Mouse (Mus musculus): ENCODE measurements around the gene Cacna1e. TPM values are rescaled to one million over a fixed set of nuclear protein-coding genes. Genes with fewer than 3 reads are reported as not detected.

Cacna1e gene
- polyA plus RNA-seq, 1 experiment = not detected

- H3K4me1 ChIP-seq (ENCODE audit: control insufficient read depth, insufficient read depth, insufficient read length, low read length) = no peaks in the 10 kb centered on the region
- no peak overlapping the region for H3K4me3 ChIP-seq (ENCODE audit: insufficient read depth, low read depth, low read length)
These were observed 67.5 kb downstream of the Cacna1e start for GRCm38 (mm10) chr1:154816836-154817235.

DNA sequence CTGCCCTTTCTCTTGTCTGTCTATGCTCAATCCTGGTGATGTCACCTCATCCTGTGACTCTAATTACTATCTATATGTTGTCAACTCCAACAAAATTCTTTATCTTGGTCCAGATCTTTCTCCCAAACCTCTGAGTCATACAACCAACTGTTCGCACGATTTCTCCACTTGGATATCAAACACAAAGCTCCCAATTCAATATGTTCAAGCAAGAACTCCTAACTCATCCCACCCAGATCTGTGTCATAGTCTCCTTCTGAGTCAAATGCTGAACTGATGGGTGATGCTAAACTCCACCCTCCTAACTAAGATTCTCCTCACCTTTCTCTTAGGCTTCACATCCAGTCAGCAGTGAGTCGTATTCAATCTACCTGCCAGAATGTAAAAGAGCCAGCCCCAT is 68.0 kb downstream of the Cacna1e start:
- Histone ChIP-seq H3K4me1 (ENCODE audit: control insufficient read depth, insufficient read depth, insufficient read length, low read length) (no peaks in the 10 kb centered on the region), H3K27ac (replicated peaks; ENCODE audit: low read depth, low read length) (no peak overlapping the region), H3K4me3 (ENCODE audit: insufficient read depth, low read depth, low read length) (no peak overlapping the region)

More at GRCm38 (mm10) chr1:154816836-154817235, 67.5 kb downstream of the Cacna1e start:
- H3K27ac ChIP-seq (replicated peaks; ENCODE audit: low read depth, low read length) = no peak overlapping the region

DNA sequence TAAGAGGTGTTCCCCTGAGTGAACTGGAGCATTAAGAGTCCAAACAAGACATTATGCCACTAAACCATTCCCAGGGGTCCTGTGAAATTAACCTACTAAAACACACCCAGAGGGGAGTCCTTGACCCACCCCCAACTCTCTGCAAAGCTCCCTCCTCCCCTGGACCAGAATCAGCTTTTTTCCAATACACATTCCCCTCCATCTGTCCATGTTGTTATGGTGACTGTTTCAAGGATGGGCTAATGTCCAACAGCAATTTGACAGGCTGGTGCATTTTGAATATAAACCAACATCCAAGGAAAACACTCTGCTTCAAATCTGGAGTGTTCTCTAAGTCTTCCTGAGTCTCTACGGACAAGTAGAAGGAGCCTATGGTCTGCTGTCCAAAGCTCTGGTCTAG is 78.6 kb downstream of the Cacna1e start:
- no peaks in the 10 kb centered on the region for H3K4me1 ChIP-seq (ENCODE audit: control insufficient read depth, insufficient read depth, insufficient read length, low read length)
- H3K27ac ChIP-seq (replicated peaks; ENCODE audit: low read depth, low read length) = no peak overlapping the region

GRCm38 (mm10) chr1:154805038-154805437 is 79.3 kb downstream of the Cacna1e start:
- no peak overlapping the region for H3K27ac ChIP-seq (replicated peaks; ENCODE audit: low read depth, low read length)
- no peak overlapping the region for H3K4me3 ChIP-seq (ENCODE audit: insufficient read depth, low read depth, low read length)
- H3K4me1 ChIP-seq (ENCODE audit: control insufficient read depth, insufficient read depth, insufficient read length, low read length) = no peaks in the 10 kb centered on the region

More for the DNA sequence above, 78.6 kb downstream of the Cacna1e start:
- no peak overlapping the region for H3K4me3 ChIP-seq (ENCODE audit: insufficient read depth, low read depth, low read length)

DNA sequence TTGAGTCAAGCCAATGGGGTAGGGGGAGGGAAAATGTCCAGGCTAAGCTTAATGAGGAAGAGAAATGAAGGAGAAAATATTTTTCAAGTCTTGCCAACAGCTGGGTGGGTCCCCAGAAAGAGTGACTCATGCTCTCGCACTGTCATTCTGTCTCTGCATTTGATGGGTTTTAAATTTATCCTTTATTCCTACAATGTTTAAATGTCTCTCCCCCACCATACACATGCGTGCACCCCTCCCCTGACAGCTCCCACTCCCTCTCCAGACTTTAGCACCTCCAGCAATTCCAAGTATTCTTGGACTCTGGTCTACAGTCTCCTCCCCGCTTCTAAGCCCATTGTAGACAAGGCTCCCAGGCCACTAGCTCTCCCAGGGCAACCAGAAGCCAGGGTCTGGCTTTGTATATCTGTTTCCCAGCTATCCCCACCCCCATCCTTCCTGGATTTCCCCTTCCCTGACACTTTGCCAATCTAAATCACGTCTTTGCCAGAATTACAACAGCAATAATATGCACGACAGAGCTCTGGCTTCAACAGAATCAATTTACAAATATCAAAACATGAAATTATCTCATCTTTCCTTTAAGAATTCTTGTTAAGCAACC is 81.9 kb downstream of the Cacna1e start:
- H3K27ac ChIP-seq (replicated peaks; ENCODE audit: low read depth, low read length) = no peak overlapping the region
- no peak overlapping the region for H3K4me3 ChIP-seq (ENCODE audit: insufficient read depth, low read depth, low read length)
- H3K4me1 ChIP-seq (ENCODE audit: control insufficient read depth, insufficient read depth, insufficient read length, low read length) = no peaks in the 10 kb centered on the region

GRCm38 (mm10) chr1:154799257-154799656 is 85.0 kb downstream of the Cacna1e start:
- Histone ChIP-seq H3K4me3 (ENCODE audit: insufficient read depth, low read depth, low read length) (no peak overlapping the region), H3K27ac (replicated peaks; ENCODE audit: low read depth, low read length) (no peak overlapping the region), H3K4me1 (ENCODE audit: control insufficient read depth, insufficient read depth, insufficient read length, low read length) (no peaks in the 10 kb centered on the region)

GRCm38 (mm10) chr1:154798771-154799170 is 85.5 kb downstream of the Cacna1e start:
- no peaks in the 10 kb centered on the region for H3K4me1 ChIP-seq (ENCODE audit: control insufficient read depth, insufficient read depth, insufficient read length, low read length)
- no peak overlapping the region for H3K27ac ChIP-seq (replicated peaks; ENCODE audit: low read depth, low read length)
- H3K4me3 ChIP-seq (ENCODE audit: insufficient read depth, low read depth, low read length) = no peak overlapping the region

- H3K27ac ChIP-seq (replicated peaks; ENCODE audit: low read depth, low read length) = no peak overlapping the region
- H3K4me1 ChIP-seq (ENCODE audit: control insufficient read depth, insufficient read depth, insufficient read length, low read length) = no peaks in the 10 kb centered on the region
- H3K4me3 ChIP-seq (ENCODE audit: insufficient read depth, low read depth, low read length) = no peak overlapping the region
These were observed 87.6 kb downstream of the Cacna1e start for GRCm38 (mm10) chr1:154796685-154797084.

- Histone ChIP-seq H3K27ac (replicated peaks; ENCODE audit: low read depth, low read length) (no peak overlapping the region), H3K4me1 (ENCODE audit: control insufficient read depth, insufficient read depth, insufficient read length, low read length) (no peaks in the 10 kb centered on the region), H3K4me3 (ENCODE audit: insufficient read depth, low read depth, low read length) (no peak overlapping the region)
These were observed 89.8 kb downstream of the Cacna1e start for GRCm38 (mm10) chr1:154794518-154794951.

- H3K27ac ChIP-seq (replicated peaks; ENCODE audit: low read depth, low read length) = no peak overlapping the region
- H3K4me3 ChIP-seq (ENCODE audit: insufficient read depth, low read depth, low read length) = no peak overlapping the region
These were observed 92.6 kb downstream of the Cacna1e start for GRCm38 (mm10) chr1:154791544-154792174.

GRCm38 (mm10) chr1:154788491-154788890 is 95.8 kb downstream of the Cacna1e start:
- Histone ChIP-seq H3K4me1 (ENCODE audit: control insufficient read depth, insufficient read depth, insufficient read length, low read length) (no peaks in the 10 kb centered on the region), H3K4me3 (ENCODE audit: insufficient read depth, low read depth, low read length) (no peak overlapping the region), H3K27ac (replicated peaks; ENCODE audit: low read depth, low read length) (no peak overlapping the region)

More at GRCm38 (mm10) chr1:154791544-154792174, 92.6 kb downstream of the Cacna1e start:
- H3K4me1 ChIP-seq (ENCODE audit: control insufficient read depth, insufficient read depth, insufficient read length, low read length) = no peaks in the 10 kb centered on the region

DNA sequence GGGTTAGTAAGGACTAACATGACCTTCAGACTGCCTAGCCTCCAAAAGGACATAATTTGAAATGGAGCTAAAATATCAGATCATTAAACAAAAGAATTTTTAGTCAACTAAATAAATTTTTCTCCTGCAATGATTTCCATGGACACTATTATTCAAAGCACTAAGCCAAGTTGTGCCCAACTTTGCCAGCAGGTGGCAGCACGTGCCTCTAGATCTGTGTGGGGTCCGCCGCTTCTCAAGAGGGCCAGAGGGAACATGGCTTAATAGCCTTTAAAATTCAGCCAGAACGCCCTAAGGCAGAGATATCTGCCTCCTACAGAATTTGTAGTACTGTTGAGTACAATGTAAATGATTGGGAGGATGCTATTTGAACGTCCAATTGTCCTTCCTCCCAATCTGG is 96.2 kb downstream of the Cacna1e start:
- H3K4me3 ChIP-seq (ENCODE audit: insufficient read depth, low read depth, low read length) = no peak overlapping the region

DNA sequence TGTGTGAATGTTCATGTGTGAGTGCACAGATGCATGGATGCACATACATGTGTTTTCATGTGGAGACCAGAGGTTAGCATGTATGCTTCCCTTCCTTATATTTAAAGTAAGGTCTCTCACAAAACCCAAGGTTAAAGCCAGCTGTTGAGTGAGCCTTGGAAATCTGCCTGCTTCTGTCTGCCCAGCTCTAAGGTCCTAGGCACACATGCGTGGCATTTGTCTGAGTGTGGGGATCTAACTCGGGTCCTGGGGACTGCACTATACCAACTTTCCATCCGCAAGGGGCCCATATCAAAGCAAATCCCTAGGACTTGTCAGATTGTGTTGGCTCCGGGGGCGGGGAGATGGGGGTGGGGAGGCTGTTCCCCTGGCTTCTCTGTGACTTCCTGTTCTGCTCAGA is 96.9 kb downstream of the Cacna1e start:
- H3K4me1 ChIP-seq (ENCODE audit: control insufficient read depth, insufficient read depth, insufficient read length, low read length) = no peaks in the 10 kb centered on the region
- no peak overlapping the region for H3K4me3 ChIP-seq (ENCODE audit: insufficient read depth, low read depth, low read length)
- no peak overlapping the region for H3K27ac ChIP-seq (replicated peaks; ENCODE audit: low read depth, low read length)

More for the DNA sequence above, 96.2 kb downstream of the Cacna1e start:
- Histone ChIP-seq H3K27ac (replicated peaks; ENCODE audit: low read depth, low read length) (no peak overlapping the region), H3K4me1 (ENCODE audit: control insufficient read depth, insufficient read depth, insufficient read length, low read length) (no peaks in the 10 kb centered on the region)

GRCm38 (mm10) chr1:154786243-154786669 is 98.0 kb downstream of the Cacna1e start:
- no peak overlapping the region for H3K4me3 ChIP-seq (ENCODE audit: insufficient read depth, low read depth, low read length)
- no peaks in the 10 kb centered on the region for H3K4me1 ChIP-seq (ENCODE audit: control insufficient read depth, insufficient read depth, insufficient read length, low read length)
- no peak overlapping the region for H3K27ac ChIP-seq (replicated peaks; ENCODE audit: low read depth, low read length)

- Histone ChIP-seq H3K4me1 (ENCODE audit: control insufficient read depth, insufficient read depth, insufficient read length, low read length) (no peaks in the 10 kb centered on the region), H3K4me3 (ENCODE audit: insufficient read depth, low read depth, low read length) (no peak overlapping the region), H3K27ac (replicated peaks; ENCODE audit: low read depth, low read length) (no peak overlapping the region)
These were observed 99.4 kb downstream of the Cacna1e start for GRCm38 (mm10) chr1:154784862-154785261.

DNA sequence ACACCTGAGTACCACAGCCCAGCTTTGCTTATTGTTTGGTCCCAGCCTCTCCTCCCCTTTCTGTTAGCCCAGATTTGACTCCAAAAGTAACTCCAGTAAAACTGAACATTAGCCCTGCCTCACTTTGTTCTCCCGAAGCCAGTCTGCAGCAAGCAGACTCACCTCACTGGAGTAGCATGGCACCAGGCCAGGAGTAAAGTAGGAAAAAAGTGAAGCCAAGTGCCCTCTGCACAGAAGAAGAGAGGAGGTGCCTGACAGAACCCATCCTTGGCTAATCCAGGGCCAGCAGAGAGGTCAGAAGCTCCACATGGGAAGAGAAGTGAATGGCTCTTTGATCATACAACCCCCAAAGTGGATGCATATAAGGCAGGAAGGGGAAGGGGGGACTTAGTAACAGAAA is 100.8 kb downstream of the Cacna1e start:
- H3K27ac ChIP-seq (replicated peaks; ENCODE audit: low read depth, low read length) = no peak overlapping the region
- no peak overlapping the region for H3K4me3 ChIP-seq (ENCODE audit: insufficient read depth, low read depth, low read length)
- H3K4me1 ChIP-seq (ENCODE audit: control insufficient read depth, insufficient read depth, insufficient read length, low read length) = no peaks in the 10 kb centered on the region

Measured in brown adipose tissue, adult 24 weeks (tissue).